Mouse (Mus musculus) MN1 (cell line): ENCODE data around the gene Kat6b.
"Not testable (repeated sequence)": the region's sequence is repeated elsewhere in the genome, so short reads cannot be mapped to it uniquely, and the experiment has no call there.

Experiments
- DNase-seq: peaks from one replicate; pipeline ENCODE4 v3.0.0-alpha.2; 2016; ENCODE audit warnings: low spot score

The Kat6b gene

GRCm38 (mm10) chr14:21669218-21669617 is 188.0 kb downstream of the Kat6b start:
- no peak for DNase-seq

DNA sequence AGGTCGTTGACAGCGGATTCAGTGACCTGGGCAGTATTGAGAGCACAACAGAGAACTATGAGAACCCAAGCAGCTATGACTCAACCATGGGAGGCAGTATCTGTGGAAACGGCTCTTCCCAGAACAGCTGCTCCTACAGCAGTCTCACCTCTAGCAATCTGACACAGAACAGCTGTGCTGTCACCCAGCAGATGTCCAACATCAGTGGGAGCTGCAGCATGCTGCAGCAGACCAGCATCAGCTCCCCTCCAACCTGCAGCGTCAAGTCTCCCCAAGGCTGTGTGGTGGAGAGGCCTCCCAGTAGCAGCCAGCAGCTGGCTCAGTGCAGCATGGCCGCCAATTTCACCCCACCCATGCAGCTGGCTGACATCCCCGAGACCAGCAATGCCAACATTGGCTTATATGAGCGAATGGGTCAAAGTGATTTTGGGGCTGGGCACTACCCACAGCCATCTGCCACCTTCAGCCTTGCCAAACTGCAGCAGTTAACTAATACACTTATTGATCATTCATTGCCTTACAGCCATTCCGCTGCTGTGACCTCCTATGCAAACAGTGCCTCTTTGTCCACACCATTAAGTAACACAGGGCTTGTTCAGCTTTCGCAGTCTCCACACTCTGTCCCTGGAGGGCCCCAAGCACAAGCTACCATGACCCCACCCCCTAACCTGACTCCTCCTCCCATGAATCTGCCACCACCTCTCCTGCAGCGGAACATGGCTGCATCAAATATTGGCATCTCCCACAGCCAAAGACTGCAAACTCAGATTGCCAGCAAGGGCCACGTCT is 188.6 kb downstream of the Kat6b start:
- DNase-seq, result peak; percentile 54

DNA sequence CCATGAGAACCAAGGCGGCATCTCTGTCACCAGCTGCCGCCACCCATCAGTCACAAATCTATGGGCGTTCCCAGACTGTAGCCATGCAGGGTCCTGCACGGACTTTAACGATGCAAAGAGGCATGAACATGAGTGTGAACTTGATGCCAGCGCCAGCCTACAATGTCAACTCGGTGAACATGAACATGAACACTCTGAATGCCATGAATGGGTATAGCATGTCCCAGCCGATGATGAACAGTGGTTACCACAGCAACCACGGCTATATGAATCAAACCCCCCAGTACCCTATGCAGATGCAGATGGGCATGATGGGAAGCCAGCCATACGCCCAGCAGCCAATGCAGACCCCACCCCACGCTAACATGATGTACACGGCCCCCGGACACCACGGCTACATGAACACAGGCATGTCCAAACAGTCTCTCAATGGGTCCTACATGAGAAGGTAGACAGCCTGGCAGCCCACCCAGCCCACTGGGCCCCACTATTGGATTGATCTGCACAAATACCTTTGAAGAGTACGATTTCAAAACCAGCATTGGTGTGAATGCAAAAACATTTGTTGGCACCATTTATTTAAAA is 189.3 kb downstream of the Kat6b start:
- not testable (repeated sequence) for DNase-seq

DNA sequence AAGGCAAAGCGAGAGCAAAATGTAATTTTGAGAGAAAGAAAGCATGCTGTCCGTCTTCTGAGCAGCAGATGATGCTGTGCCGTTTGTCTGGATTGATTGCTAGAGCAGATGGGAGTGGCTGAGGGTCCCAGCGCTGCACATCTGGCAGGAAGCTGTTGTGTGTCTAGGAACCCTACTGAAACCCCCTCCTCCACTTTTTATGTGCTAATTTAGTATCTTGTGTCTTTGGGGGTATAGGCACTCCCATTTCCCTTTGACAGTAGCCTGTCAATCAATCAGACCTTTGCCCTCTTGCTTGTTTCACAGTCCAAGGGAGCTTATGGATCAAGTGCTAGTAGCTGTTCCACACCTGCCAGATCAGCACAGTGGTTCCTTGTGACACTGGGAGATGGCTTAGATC is 191.9 kb downstream of the Kat6b start:
- no peak for DNase-seq

- DNase-seq, result no peak
Measured at GRCm38 (mm10) chr14:21674471-21674870, 193.2 kb downstream of the Kat6b start.

DNA sequence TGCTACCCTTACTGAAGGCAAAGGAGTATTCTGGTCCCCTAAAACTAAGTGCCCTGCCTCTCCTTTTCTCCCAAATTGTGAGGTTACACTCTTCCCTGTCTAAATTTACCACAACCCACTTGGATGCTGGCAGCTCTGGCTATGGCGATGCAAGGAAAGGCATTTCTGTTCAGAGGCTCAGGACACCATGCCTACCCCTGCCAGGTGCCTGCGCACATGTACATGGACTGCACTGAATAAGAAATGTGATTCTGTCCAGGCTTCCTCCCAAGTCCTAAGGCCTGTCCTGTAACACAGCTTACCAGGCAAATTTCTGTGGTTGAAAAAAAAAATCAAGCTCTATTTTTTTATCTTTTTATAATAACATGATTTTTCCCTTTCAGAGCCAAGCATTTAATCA is 195.0 kb downstream of the Kat6b start:
- no peak for DNase-seq

DNA sequence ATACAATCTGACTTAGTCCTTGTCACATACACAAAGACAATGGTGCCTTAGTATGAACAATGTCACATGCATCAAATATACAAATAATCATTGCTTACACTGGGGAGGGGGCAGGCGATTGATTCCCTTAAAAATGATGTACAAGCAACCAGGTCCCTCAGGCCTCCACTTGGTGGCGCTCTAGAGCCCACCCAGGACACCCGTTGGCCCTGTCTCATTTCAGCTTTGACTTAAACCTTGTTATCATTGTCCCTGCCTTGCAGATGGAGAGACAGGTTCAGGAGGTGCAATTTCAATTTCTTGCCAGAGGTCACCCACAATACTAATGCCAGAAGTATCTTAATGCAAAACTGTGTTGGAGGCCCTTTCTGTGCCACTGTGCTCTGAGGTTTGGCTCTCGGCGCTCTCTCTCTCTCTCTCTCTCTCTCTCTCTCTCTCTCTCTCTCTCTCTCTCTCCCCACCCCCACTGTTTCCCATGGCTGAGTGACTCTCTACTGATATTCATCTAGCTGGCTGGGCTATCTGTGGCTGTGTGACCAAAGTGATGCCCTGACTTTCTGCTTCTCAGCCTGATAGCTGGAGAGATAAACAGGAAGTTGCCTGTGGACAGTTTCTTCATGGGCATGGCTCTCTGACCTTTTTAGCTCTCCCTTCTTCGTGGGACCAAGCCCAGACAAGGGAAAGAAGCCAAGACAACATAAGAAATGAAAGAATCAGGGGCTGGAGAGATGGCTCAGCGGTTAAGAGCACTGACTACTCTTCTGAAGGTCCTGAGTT is 197.5 kb downstream of the Kat6b start:
- DNase-seq, result peak; percentile 76

GRCm38 (mm10) chr14:21679631-21680201 is 198.5 kb downstream of the Kat6b start:
- peak; percentile 50 for DNase-seq

GRCm38 (mm10) chr14:21682681-21683129 is 201.5 kb downstream of the Kat6b start:
- DNase-seq, result peak; percentile 85

- DNase-seq, result no peak
Measured at GRCm38 (mm10) chr14:21683834-21684233, 202.6 kb downstream of the Kat6b start.

DNA sequence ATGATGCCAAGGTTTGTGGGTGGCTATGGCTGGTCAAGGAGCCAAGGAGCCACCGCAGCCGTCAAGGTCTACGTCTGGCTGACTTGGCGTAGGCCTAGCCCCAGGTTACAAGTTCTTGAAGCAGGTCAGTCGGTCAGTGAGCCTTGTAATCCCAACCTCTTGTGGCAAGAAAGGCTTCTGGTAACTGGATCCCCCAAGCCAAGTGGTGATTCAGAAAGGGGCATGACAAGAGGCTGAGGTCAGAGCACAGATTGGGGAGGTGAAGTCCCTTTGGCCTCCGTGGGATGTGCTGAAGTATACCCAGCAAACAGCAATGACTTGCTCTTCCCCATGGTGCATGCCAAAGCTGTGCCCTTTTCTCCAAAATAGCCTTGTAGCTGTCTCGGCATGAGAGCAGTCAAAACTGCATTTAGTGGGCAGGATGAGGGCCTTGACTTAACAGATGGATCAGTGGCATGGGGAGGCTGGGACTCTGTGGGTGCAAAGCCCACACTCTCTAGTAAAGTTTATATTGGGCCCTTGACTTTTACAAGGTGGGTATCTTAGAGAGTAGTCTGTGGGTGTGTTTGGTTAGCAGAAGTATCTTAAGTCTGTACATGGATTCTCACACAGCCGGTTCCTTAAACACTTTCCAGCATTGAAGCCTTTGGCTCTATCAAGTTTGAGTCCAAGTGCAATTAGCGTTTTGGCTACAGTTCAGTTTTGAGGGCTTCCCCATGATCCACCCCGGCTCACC is 204.3 kb downstream of the Kat6b start:
- DNase-seq, result no peak

GRCm38 (mm10) chr14:21686376-21687279 is 205.4 kb downstream of the Kat6b start:
- DNase-seq, result no peak

DNA sequence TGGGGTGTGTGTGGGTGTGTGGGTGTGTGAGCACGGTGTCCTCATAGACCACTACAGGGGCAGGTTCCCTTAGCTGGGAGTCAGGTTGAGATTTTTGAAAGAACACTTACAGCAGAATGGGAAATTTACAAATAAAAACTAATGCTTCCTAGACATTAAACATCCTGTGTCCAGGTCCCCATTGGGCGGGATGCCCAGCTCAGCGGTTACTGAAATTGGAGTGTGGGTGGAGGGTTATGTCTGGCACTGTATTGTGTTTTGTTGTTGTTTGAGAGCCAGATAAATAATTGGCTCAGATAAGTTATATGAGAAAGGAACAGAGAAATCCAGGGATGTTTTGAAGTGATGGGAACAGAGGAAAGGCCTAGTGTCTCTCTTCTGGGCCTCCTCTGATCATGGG is 209.8 kb downstream of the Kat6b start:
- no peak for DNase-seq

DNA sequence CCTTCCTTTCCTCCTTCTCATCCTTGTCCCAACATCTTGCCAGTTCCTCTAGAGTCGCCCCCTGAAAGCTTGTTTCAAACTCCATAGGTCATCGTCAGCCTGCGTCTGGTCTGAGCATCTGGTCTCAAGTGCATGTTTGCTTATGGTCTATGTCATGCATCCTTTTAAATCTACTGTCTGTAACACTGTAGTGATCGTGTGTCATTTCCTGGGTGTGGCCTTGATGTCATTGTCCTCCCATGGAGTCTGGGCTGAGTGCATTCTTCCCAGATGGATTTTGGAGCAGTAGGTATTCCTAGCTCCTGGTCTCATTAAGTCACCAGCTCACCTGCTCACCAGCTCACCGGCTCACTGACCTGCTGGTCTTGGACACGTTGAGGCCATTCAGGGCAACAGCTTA is 213.8 kb downstream of the Kat6b start:
- peak; percentile 20 for DNase-seq

- DNase-seq, result no peak
Measured at GRCm38 (mm10) chr14:21696186-21696830, 215.1 kb downstream of the Kat6b start.

- DNase-seq, result no peak
Measured at GRCm38 (mm10) chr14:21702691-21703090, 221.5 kb downstream of the Kat6b start.

GRCm38 (mm10) chr14:21703255-21703654 is 222.0 kb downstream of the Kat6b start:
- no peak for DNase-seq

DNA sequence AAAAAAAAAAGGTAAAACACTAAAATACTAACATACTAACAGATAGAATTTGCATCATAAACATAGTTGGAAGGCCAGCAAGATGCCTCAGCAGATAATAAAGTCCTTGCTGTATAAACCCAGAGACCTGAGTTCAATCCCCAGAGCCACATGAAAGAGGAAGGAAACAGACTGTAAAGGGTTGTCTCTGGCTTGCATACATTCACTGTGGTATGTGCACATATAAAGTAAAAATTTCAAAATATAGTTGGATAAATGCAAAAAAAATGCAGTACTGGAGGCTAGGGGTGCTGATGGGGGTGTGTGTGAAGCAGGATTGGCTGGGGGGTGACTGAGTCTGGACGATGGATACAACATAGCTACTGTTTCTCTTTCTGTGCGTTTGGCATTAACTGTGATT is 224.2 kb downstream of the Kat6b start:
- no peak for DNase-seq

DNA sequence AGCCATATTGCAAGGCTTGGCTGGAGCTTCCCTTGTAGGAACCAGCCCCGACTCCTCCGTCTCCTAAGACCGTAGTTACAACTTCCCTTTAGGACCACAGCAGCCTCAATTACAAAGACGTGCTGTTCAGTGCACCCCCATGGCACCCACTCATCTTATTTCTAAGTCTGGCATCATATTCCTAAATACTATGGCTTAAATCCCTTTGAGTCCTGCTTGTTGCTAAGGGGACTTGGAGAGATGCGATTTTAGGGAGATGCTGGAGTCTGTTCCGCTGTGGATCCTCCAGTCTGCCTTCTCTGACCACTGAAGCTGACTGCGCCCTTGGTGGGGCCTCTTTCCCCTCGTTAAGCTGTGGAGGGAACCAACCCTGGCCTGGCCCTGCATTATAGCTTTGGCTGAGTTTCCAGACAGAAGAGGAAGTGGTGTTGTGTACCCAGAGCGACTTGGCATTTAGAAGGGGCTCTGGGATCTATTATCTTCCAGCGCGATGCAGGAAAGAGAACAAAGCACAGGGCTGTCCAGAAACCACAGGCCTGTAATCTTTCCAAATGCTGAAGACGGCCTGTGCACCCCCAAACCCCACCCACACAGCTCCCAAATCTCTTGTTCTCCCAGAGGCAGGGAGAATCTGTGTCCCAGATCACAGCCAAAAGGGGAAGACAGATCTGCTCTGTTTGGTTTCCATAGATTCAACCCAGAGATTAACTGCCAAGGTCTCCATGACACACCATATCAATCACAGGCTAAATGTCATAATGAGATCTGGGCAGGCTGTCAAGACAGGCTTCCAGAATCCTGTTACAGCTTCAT is 225.7 kb downstream of the Kat6b start:
- peak; percentile 72 for DNase-seq
